Mouse (Mus musculus) embryonic fibroblast, embryonic 13.5 days (primary cell): ENCODE results near the gene Bpi.

ENCODE experiments used
- CTCF ChIP-seq: IDR thresholded peaks from 2 replicates; pipeline ENCODE4 v1.5.1; 2011; ENCODE audit warnings: mild to moderate bottlenecking, control low read depth, low read length, moderate library complexity, borderline replicate concordance; ENCODE audit not compliant: insufficient read depth
- POLR2A ChIP-seq: IDR thresholded peaks from 2 replicates; pipeline ENCODE4 v1.6.1; 2011; ENCODE audit warnings: low read depth, mild to moderate bottlenecking, control low read depth, low read length, moderate library complexity

GRCm38 (mm10) chr2:158324531-158325190, 66.8 kb downstream of the Bpi start:
- TF ChIP-seq CTCF: no peak
- no peak for TF ChIP-seq POLR2A
